Mouse (Mus musculus): ENCODE measurements around the gene Rps28.
"Not testable (repeated sequence)": the region's sequence is repeated elsewhere in the genome, so short reads cannot be mapped to it uniquely, and the experiment has no call there.

- not testable (repeated sequence) for TF ChIP-seq POLR2A (IDR thresholded peaks at IDR 0.05; ENCODE audit: low read depth, low read length); CTCF (IDR thresholded peaks at IDR 0.05; ENCODE audit: borderline replicate concordance, insufficient read depth, low read length)
Observed at GRCm38 (mm10) chr17:33873537-33873936, 49.2 kb upstream of the Rps28 start, which contains the start of gene Gm7029.
